Mouse (Mus musculus) ovary, postnatal 14 days (tissue): ENCODE measurements around the gene Serpinb8.

ENCODE experiments used
- DNase-seq: peaks from one replicate; pipeline ENCODE4 v3.0.0; 2022; ENCODE audit warnings: low spot score

Gene Serpinb8

GRCm38 (mm10) chr1:107642457-107643118 lies 52.8 kb downstream of the Serpinb8 start:
- DNase-seq: no peak

GRCm38 (mm10) chr1:107645086-107645485 lies 55.3 kb downstream of the Serpinb8 start:
- no peak for DNase-seq

- DNase-seq: no peak
Measured at GRCm38 (mm10) chr1:107657689-107658088, 67.9 kb downstream of the Serpinb8 start.
